Mouse (Mus musculus) heart, embryonic 12.5 days (tissue): ENCODE data around the gene Gtpbp6. TPM values are rescaled to one million over a fixed set of nuclear protein-coding genes. Genes with fewer than 3 reads are reported as not detected.
"Not testable (repeated sequence)": the region's sequence is repeated elsewhere in the genome, so short reads cannot be mapped to it uniquely, and the experiment has no call there.

Experiments used
- ATAC-seq: fragments of 200-750 bp; cut with Nextera tagmentation; 2 replicates; pipeline ENCODE4 v1.8.0; 2017; ENCODE audit warnings: moderate TSS enrichment, moderate library complexity; ENCODE audit not compliant: insufficient number of reproducible peaks, low FRiP score
- H3K27ac ChIP-seq: fragments of 300-500 bp; sonication (generic); 2 replicates; pipeline ENCODE4 v1.5.1; 2016; ENCODE audit warnings: mild to moderate bottlenecking, moderate library complexity; ENCODE audit not compliant: poor library complexity, severe bottlenecking
- H3K27me3 ChIP-seq: fragments of 300-500 bp; sonication (generic); replicated peaks from 2 replicates; pipeline ENCODE4 v1.6.1; 2016; ENCODE audit warnings: mild to moderate bottlenecking, moderate library complexity
- H3K36me3 ChIP-seq: fragments of 300-500 bp; sonication (generic); 2 replicates; pipeline ENCODE4 v1.6.1; 2016; ENCODE audit warnings: mild to moderate bottlenecking, moderate library complexity
- H3K4me1 ChIP-seq: fragments of 300-500 bp; sonication (generic); replicated peaks from 2 replicates; pipeline ENCODE4 v1.6.1; 2016; ENCODE audit warnings: mild to moderate bottlenecking
- H3K4me2 ChIP-seq: fragments of 300-500 bp; sonication (generic); 2 replicates; pipeline ENCODE4 v1.6.1; 2016; ENCODE audit warnings: mild to moderate bottlenecking, moderate library complexity
- H3K4me3 ChIP-seq: fragments of 300-500 bp; sonication (generic); 2 replicates; pipeline ENCODE4 v1.5.1; 2016; ENCODE audit warnings: mild to moderate bottlenecking
- H3K9ac ChIP-seq: fragments of 300-500 bp; sonication (generic); 2 replicates; pipeline ENCODE4 v1.6.1; 2016; ENCODE audit warnings: mild to moderate bottlenecking, moderate library complexity
- H3K9me3 ChIP-seq: fragments of 300-500 bp; sonication (generic); replicated peaks from 2 replicates; pipeline ENCODE4 v1.6.1; 2016; ENCODE audit warnings: mild to moderate bottlenecking, moderate library complexity
- WGBS: fragments of 180-500 bp; shearing (Covaris S2); methylation state at CpG from one replicate; pipeline ENCODE4 v1.1.7; 2016; 5-methylcytosine and 5-hydroxymethylcytosine counted together
- polyA plus RNA-seq: library from polyadenylated mRNA; unstranded; fragments of >200 nt; fragmentation: Nextera tagmentation; extraction: Ambion mirVana; gene quantifications from 2 replicates; pipeline ENCODE4 v1.2.1, GENCODE M21; 2016

Gtpbp6 gene
- 25.1 and 25.4 TPM in 2 replicates for polyA plus RNA-seq

GRCm38 (mm10) chr5:110107581-110108304 lies at the start of gene Gtpbp6:
Gene Gtpbp6, minus strand, starts transcription at chr5:110108197.
- Histone ChIP-seq H3K36me3 (peaks cover 43% of the 10 kb centered on the region), H3K4me2 (peak within 1 kb of the TSS; percentile 94), H3K9me3 (0 out of 2 replicates have a peak, but pooled peaks cover 3% of the 10 kb centered on the region), H3K4me3 (peak within 1 kb of the TSS; percentile 69), H3K9ac (peak within 1 kb of the TSS; percentile 75), H3K4me1 (peaks cover 14% of the 10 kb centered on the region), H3K27ac (peak within 1 kb of the TSS; percentile 96), H3K27me3 (no peaks in the 10 kb centered on the region)
- under 1% methylated on average over 70 of the region's 71 CpGs for WGBS
- peak; percentile 91 for ATAC-seq

DNA sequence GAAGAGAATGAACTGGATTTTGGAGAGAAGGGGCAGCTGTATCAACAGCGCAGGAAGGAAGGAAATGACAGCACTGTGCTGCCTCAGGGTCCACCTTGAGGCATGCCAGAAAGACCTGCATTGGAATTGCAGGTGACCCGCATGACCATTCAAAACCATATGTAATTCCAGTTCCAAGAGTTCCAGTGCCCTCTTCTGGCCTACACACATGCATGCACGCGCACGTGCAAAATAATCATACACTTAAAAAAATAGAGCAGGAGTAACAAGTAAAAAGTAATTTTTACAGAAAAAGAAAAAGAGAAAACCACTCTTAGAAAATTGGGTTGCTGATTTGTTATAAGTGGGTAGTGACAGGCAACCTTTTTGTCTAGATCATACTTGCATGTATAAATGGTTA lies 35.0 kb upstream of the Gtpbp6 start:
- H3K4me1 ChIP-seq: peaks cover 3% of the 10 kb centered on the region; the same call in 1 of the 2 replicates
- no peaks in the 10 kb centered on the region for H3K9me3 ChIP-seq
- peaks cover 82% of the 10 kb centered on the region for H3K36me3 ChIP-seq
- WGBS: 88% methylated on average over 5 of the region's 5 CpGs
- ATAC-seq: no peak
- no peaks in the 10 kb centered on the region for H3K27me3 ChIP-seq
- H3K27ac ChIP-seq: no peak overlapping the region
- H3K9ac ChIP-seq: no peak overlapping the region
- H3K4me3 ChIP-seq: no peak overlapping the region
- no peak overlapping the region for H3K4me2 ChIP-seq

DNA sequence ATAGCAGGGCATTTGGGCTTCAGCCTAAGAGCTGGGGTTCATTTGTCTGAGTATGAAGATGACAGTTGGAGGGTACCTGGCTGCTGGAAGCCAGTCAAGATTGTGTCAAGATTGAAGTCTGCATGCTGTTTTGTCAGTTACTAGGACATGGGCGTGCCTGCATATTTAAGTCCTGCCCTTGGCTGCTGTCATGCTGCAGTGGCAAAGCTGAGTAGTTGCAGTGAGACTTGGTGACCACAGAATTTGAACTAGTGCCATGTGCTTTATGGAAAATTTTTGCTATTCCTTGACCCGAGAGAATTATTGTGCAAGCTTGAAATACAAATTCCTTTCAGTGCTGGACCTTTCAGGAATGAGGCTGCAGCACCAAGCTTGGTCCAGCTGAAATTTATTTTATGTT lies 34.3 kb upstream of the Gtpbp6 start:
- ATAC-seq: no peak
- 86% methylated on average over 2 of the region's 2 CpGs for WGBS
- Histone ChIP-seq H3K4me2 (no peak overlapping the region), H3K9ac (no peak overlapping the region), H3K27me3 (no peaks in the 10 kb centered on the region), H3K4me1 (peaks cover 6% of the 10 kb centered on the region; the same call in 1 of the 2 replicates), H3K27ac (no peak overlapping the region), H3K9me3 (no peaks in the 10 kb centered on the region), H3K36me3 (peaks cover 75% of the 10 kb centered on the region), H3K4me3 (no peak overlapping the region)

DNA sequence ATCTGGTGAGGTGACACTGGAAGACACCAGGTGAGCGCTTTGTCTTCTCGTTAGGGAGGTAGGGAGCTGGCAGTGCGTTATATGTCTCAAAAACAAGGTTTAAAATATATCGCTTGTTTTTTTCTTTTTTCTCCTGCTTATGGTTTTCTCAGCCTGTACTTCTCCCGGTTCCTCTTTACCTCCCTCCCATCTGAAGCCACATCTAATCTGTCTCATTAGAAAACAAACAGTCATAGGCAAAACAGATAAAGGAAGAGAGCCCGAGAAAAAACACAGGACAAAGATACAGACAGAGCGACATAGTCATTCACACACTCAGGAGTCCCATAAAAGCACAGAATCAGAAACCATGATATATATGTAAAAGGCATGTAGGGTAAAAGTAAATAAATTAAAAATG lies 32.4 kb upstream of the Gtpbp6 start:
- no peaks in the 10 kb centered on the region for H3K27me3 ChIP-seq

DNA sequence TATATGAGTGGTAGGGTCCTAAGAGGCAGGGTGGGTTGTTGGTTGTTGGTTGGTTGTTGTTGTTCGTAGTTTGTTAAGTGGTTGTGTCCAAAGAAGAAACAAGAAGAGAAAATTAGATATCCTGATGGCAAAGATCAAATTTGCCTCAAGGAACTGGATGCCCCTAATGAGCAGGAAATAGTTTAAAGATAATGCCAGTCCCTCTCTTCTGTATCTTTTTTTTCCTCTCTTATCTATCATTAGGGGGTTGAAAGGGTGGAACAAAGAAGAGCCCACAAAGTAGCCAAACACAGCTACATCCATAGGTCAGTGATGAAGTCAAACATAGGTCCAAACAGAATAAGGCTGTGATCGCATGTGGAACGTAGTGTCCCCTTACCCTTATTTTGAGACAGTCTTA lies 31.3 kb upstream of the Gtpbp6 start:
- Histone ChIP-seq H3K27me3 (no peaks in the 10 kb centered on the region), H3K4me2 (no peak overlapping the region), H3K36me3 (peaks cover 49% of the 10 kb centered on the region), H3K9me3 (no peaks in the 10 kb centered on the region), H3K4me3 (no peak overlapping the region), H3K9ac (no peak overlapping the region), H3K27ac (no peak overlapping the region), H3K4me1 (peaks cover 6% of the 10 kb centered on the region; the same call in 1 of the 2 replicates)
- WGBS: 90% methylated on average over 3 of the region's 3 CpGs
- ATAC-seq: no peak

More for the DNA sequence above, 32.4 kb upstream of the Gtpbp6 start:
- ATAC-seq: no peak
- Histone ChIP-seq H3K4me3 (no peak overlapping the region), H3K36me3 (peaks cover 58% of the 10 kb centered on the region), H3K27ac (no peak overlapping the region), H3K4me1 (peaks cover 6% of the 10 kb centered on the region; the same call in 1 of the 2 replicates), H3K4me2 (no peak overlapping the region), H3K9ac (no peak overlapping the region), H3K9me3 (no peaks in the 10 kb centered on the region)
- WGBS: 82% methylated on average over 7 of the region's 7 CpGs

- no peak overlapping the region for H3K4me3 ChIP-seq
- H3K27me3 ChIP-seq: no peaks in the 10 kb centered on the region
- ATAC-seq: no peak
These were observed 29.8 kb upstream of the Gtpbp6 start for GRCm38 (mm10) chr5:110137816-110138215.

DNA sequence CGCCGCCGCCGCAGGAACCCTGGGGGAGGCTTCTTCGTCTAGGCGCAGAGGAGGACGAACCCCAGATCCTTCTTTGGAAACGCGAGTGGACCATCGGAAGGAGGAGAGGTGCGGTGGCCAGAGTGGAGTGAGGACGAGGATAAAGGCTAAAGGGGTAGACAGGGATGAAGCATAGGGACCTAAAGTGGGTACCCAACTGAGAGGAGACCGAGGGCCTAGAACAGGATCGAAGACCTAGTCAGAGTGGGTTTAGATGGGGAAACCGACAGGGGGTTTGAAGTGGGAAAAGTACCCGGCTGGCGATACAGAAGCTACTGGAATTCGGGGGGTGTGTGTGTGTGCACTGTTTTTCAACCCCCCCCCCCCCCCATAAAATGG lies 28.1 kb upstream of the Gtpbp6 start:
- peak overlapping the region; percentile 64 for H3K4me3 ChIP-seq
- H3K27me3 ChIP-seq: no peaks in the 10 kb centered on the region
- peaks cover 5% of the 10 kb centered on the region; the same call in 1 of the 2 replicates for H3K9me3 ChIP-seq
- H3K36me3 ChIP-seq: peaks cover 26% of the 10 kb centered on the region
- peak overlapping the region; percentile 84 for H3K9ac ChIP-seq
- H3K27ac ChIP-seq: peak overlapping the region; percentile 23; the same call in 1 of the 2 replicates
- ATAC-seq: no peak; the same call in 1 of the 2 replicates
- H3K4me2 ChIP-seq: peak overlapping the region; percentile 78
- H3K4me1 ChIP-seq: peaks cover 6% of the 10 kb centered on the region; the same call in 1 of the 2 replicates
- 5% methylated on average over 18 of the region's 18 CpGs for WGBS

More at GRCm38 (mm10) chr5:110137816-110138215, 29.8 kb upstream of the Gtpbp6 start:
- Histone ChIP-seq H3K9me3 (0 out of 2 replicates have a peak, but pooled peaks cover 5% of the 10 kb centered on the region), H3K36me3 (peaks cover 38% of the 10 kb centered on the region), H3K27ac (no peak overlapping the region), H3K4me2 (no peak overlapping the region), H3K4me1 (peaks cover 6% of the 10 kb centered on the region; the same call in 1 of the 2 replicates), H3K9ac (no peak overlapping the region)
- 91% methylated on average over 3 of the region's 3 CpGs for WGBS

DNA sequence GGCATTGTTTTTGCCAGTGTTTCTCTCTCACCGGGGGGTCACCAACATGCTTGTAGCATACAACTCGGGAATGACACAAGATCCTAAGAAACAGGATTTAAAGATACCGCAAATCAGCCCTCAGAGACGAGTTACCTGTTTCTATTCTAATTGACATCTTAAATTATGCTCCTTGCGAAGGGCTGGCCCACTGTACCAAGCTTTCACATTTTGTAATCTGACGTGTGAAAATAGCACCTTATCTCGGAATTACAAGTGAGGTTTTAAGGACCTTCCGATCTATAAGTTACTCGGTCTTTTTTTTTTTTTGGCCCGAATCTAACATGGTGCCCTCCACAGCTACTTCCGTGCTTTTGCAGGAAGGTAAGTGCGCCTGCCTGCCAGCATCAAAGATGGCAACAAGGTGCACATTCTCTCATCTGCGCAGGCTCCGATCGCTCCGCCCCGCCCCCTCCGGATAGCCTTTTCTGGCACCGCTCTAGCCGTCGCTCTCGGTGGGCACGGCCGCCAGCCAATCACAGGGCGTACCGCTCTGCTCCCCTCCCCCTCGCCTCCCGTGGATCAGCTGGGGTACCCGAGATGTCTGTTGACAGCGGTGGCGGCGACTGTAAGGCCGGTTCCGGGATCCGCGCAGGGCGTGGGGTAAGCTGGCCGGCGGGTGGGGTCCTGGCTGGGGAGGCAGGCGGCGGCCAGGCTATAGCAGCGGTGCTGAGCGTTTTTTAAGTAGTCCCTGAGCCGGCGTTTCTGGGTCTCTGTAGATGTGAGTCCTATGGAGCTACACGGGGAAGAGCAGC lies 27.5 kb upstream of the Gtpbp6 start, which contains the start of gene Chfr:
Gene Chfr (plus strand): TSS at position 550 of the 794 bp plus-strand sequence.
- 4% methylated on average over 46 of the region's 46 CpGs for WGBS
- peak within 1 kb of the TSS; percentile 23; the same call in 1 of the 2 replicates for H3K27ac ChIP-seq
- H3K36me3 ChIP-seq: peaks cover 27% of the 10 kb centered on the region
- no peaks in the 10 kb centered on the region for H3K27me3 ChIP-seq
- peaks cover 6% of the 10 kb centered on the region; the same call in 1 of the 2 replicates for H3K4me1 ChIP-seq
- H3K9me3 ChIP-seq: peaks cover 10% of the 10 kb centered on the region
- H3K9ac ChIP-seq: peak within 1 kb of the TSS; percentile 84
- peak within 1 kb of the TSS; percentile 64 for H3K4me3 ChIP-seq
- peak; percentile 100 for ATAC-seq
- peak within 1 kb of the TSS; percentile 78 for H3K4me2 ChIP-seq

DNA sequence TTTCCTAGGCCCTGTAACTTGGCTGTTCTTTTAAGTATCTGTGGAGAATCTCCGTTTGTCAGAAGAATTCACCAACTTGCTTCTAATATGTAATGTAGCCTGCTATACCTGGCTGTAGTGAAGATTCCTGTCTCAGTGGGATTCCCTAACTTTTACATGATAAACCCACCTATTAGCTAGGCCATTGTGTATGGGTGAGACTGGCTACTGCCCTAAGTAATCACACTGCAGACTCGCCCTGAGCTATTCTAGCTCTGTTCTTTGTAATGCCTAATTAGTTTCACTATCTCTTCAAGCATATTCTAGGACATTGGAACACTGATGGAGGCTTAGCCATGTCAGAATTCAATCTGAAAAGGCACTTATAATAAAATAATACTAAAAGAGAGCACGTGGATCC lies 14.4 kb upstream of the Gtpbp6 start:
- H3K27me3 ChIP-seq: not testable (repeated sequence)

DNA sequence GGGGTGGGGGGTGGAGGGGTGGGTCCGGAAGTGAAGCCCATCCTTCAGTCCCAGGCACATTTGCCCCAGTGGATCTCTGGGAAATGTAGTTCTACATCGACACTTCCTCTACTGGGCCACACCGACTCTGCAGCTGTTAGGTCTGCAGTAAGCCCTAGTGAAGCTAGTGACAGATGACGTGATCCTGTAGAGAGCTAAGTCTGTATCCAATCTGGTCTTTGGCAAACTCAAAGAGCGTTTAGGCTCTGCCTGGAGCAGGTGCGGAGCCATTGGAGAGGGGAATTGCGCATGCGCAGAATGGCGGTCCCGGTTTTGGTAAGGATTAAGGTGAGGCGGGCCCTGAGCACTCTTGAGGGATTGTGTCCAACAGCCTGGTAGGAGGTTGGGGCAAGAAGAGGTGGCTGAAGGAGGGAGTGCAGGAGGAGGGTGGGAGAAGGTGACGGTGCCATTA lies 2.0 kb upstream of the Gtpbp6 start, which contains the start of gene Zfp605:
Gene Zfp605 (plus strand): TSS at position 102 of the 451 bp plus-strand sequence.
- H3K27me3 ChIP-seq: no peaks in the 10 kb centered on the region
- H3K36me3 ChIP-seq: peaks cover 35% of the 10 kb centered on the region
- peak within 1 kb of the TSS; percentile 91 for H3K27ac ChIP-seq
- ATAC-seq: peak; percentile 51
- H3K4me3 ChIP-seq: peak within 1 kb of the TSS; percentile 64
- peaks cover 14% of the 10 kb centered on the region for H3K4me1 ChIP-seq
- H3K9me3 ChIP-seq: 0 out of 2 replicates have a peak, but pooled peaks cover 3% of the 10 kb centered on the region
- WGBS: 0% methylated on average over 12 of the region's 12 CpGs
- peak within 1 kb of the TSS; percentile 72 for H3K9ac ChIP-seq
- H3K4me2 ChIP-seq: peak within 1 kb of the TSS; percentile 77

More for the DNA sequence above, 14.4 kb upstream of the Gtpbp6 start:
- H3K4me3 ChIP-seq, H3K9me3 ChIP-seq, H3K4me1 ChIP-seq, H3K4me2 ChIP-seq, ATAC-seq, H3K9ac ChIP-seq, H3K27ac ChIP-seq: not testable (repeated sequence)
- peaks cover 59% of the 10 kb centered on the region for H3K36me3 ChIP-seq
- WGBS: 75% methylated on average over 3 of the region's 3 CpGs

- H3K27me3 ChIP-seq: no peaks in the 10 kb centered on the region
- H3K4me1 ChIP-seq: peaks cover 14% of the 10 kb centered on the region
- H3K27ac ChIP-seq: peak overlapping the region; percentile 96; the same call in 1 of the 2 replicates
- peaks cover 43% of the 10 kb centered on the region for H3K36me3 ChIP-seq
- 1% methylated on average over 7 of the region's 7 CpGs for WGBS
- H3K4me3 ChIP-seq: peak overlapping the region; percentile 69
- 0 out of 2 replicates have a peak, but pooled peaks cover 3% of the 10 kb centered on the region for H3K9me3 ChIP-seq
- no peak overlapping the region for H3K9ac ChIP-seq
- peak overlapping the region; percentile 94 for H3K4me2 ChIP-seq
- ATAC-seq: no peak
These were observed 270 bp upstream of the Gtpbp6 start for GRCm38 (mm10) chr5:110108305-110108628.
